Mouse (Mus musculus): ENCODE measurements around the gene Tbcc. TPM values are rescaled to one million over a fixed set of nuclear protein-coding genes. Genes with fewer than 3 reads are reported as not detected.
"Not testable (repeated sequence)": the region's sequence is repeated elsewhere in the genome, so short reads cannot be mapped to it uniquely, and the experiment has no call there.

The Tbcc gene
- 10 to 100 TPM; 27.3 to 36.3 TPM for total RNA-seq (2021)
- long read RNA-seq, experiment 1, transcript Tbcc-201 (1 exons, 1,164 nt) = major isoform, 74 of 75 reads
- long read RNA-seq, experiment 1, partial matches to known transcripts = 0 of 75 reads
- long read RNA-seq, experiment 1, other reads (novel, unspliced or antisense) = 1 of 75 reads
- long read RNA-seq, experiment 2, transcript Tbcc-201 (1 exons, 1,164 nt) = major isoform, 71 of 71 reads
- long read RNA-seq, experiment 2, partial matches to known transcripts = 0 of 71 reads
- long read RNA-seq, experiment 2, other reads (novel, unspliced or antisense) = 0 of 71 reads

DNA sequence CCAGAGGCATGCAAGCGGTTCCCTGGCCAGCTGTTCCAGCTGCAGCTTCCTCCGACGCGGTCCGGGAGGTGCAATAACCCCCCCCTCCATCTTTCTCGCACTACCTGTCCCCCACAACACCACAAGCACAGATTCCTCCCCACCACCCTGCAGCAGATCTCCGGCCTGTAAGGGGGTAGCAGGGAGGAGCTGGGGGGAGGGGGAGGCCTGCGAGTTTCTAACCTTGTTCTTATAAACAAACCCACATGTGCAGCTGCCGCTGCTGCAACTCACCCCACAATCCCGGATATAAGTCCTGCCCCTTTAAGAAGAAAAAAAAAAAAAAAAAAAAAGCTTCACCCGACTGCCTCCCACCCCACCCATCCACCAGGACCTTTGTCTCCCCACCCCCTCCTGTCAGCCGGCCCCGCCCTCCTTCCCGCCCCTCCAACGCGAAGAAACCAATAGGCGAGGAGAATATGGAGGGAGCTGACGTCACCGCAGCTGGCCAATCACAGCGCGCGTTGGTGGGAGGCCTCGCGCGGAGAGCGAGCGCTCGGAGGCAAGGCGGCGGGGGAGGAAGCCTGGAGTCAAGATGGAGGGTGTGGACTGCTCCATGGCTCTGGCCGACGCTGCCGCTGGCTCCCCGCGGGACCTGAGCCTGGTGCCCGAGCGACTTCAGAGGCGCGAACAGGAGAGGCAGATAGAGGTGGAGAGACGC is at the start of gene Tbcc:
TSS of gene Tbcc (plus strand) at position 569 of the 700 bp plus-strand sequence.
- TF ChIP-seq CTCF (conservative IDR thresholded peaks at IDR 0.05) = no peak
- Histone ChIP-seq H3K27ac (peak within 1 kb of the TSS; percentile 99), H3K4me3 (peak within 1 kb of the TSS; percentile 66)
- peak; percentile 97 for DNase-seq (ENCODE audit: low spot score in 2 of 2)

GRCm38 (mm10) chr17:46843022-46843421 is 47.5 kb upstream of the Tbcc start:
- DNase-seq (ENCODE audit: low spot score in 2 of 2) = no peak
- H3K27ac ChIP-seq = no peak overlapping the region
- no peak for TF ChIP-seq CTCF (conservative IDR thresholded peaks at IDR 0.05)
- H3K4me3 ChIP-seq = no peak overlapping the region

GRCm38 (mm10) chr17:46843716-46844115 is 46.8 kb upstream of the Tbcc start:
- H3K27ac ChIP-seq = no peak overlapping the region
- no peak for DNase-seq (ENCODE audit: low spot score in 2 of 2)
- TF ChIP-seq CTCF (conservative IDR thresholded peaks at IDR 0.05) = no peak
- H3K4me3 ChIP-seq = no peak overlapping the region

GRCm38 (mm10) chr17:46844811-46845210 is 45.7 kb upstream of the Tbcc start:
- Histone ChIP-seq H3K27ac (no peak overlapping the region), H3K4me3 (no peak overlapping the region)
- no peak for DNase-seq (ENCODE audit: low spot score in 2 of 2)
- no peak for TF ChIP-seq CTCF (conservative IDR thresholded peaks at IDR 0.05)

DNA sequence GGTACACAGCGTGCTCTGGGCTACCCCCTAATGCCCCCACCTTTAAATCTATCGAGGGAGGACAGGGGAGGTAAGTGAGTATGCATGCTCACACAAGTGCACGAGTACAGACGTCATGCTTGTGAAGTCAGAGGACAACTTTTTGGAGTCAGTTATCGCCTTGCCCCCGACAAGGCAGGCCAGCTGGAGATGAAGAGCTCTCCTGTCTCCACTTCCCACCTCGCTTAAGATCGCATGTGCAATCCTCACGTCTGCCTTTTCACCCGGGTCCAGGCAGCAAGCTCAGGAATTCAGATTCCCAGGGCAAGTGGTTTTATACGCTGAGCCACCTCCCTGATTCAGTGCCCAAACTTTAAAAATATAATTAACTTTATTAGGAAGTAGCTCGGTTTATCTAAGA is 45.2 kb upstream of the Tbcc start:
- DNase-seq (ENCODE audit: low spot score in 2 of 2) = no peak
- no peak for TF ChIP-seq CTCF (conservative IDR thresholded peaks at IDR 0.05)
- no peak overlapping the region for H3K4me3 ChIP-seq
- H3K27ac ChIP-seq = no peak overlapping the region

- H3K27ac ChIP-seq; DNase-seq (ENCODE audit: low spot score in 2 of 2); H3K4me3 ChIP-seq: not testable (repeated sequence)
Measured at GRCm38 (mm10) chr17:46846573-46846972, 43.9 kb upstream of the Tbcc start.

DNA sequence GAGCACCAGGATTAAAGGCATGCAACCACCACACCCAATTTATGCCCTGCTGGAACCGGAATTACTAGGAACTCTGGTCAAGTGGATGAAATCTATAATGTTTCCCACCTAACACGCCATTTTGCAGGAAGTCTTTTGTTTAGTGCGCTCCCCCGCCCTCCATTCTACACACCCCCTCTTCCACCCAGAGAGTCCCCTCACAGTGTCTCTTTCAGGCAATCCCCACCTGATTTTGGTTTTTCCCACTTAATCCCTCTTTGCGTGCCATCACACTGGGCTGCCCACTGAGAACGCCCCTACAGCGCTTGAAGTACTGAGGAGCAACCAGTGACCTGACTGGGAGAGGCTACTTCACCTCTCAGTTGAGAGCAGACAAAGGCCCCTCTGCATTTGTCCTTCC is 43.3 kb upstream of the Tbcc start:
- DNase-seq (ENCODE audit: low spot score in 2 of 2) = no peak
- H3K27ac ChIP-seq = no peak overlapping the region
- TF ChIP-seq CTCF (conservative IDR thresholded peaks at IDR 0.05) = no peak
- no peak overlapping the region for H3K4me3 ChIP-seq

- Histone ChIP-seq H3K27ac (peak overlapping the region; percentile 55; the same call in 1 of the 2 replicates), H3K4me3 (no peak overlapping the region)
Measured at GRCm38 (mm10) chr17:46852725-46853124, 37.8 kb upstream of the Tbcc start.

GRCm38 (mm10) chr17:46853281-46853680 is 37.2 kb upstream of the Tbcc start:
- Histone ChIP-seq H3K4me3 (no peak overlapping the region), H3K27ac (peak overlapping the region; percentile 55; the same call in 1 of the 2 replicates)
- peak; percentile 51 to 60 for DNase-seq (ENCODE audit: low spot score in 2 of 2)
- TF ChIP-seq CTCF (conservative IDR thresholded peaks at IDR 0.05) = no peak

More at GRCm38 (mm10) chr17:46852725-46853124, 37.8 kb upstream of the Tbcc start:
- TF ChIP-seq CTCF (conservative IDR thresholded peaks at IDR 0.05) = no peak
- DNase-seq (ENCODE audit: low spot score in 2 of 2) = no peak

- DNase-seq (ENCODE audit: low spot score in 2 of 2) = no peak
- Histone ChIP-seq H3K27ac (peak overlapping the region; percentile 100; the same call in 1 of the 2 replicates), H3K4me3 (peak overlapping the region; percentile 71; the same call in 1 of the 2 replicates)
- TF ChIP-seq CTCF (conservative IDR thresholded peaks at IDR 0.05) = no peak
Measured at GRCm38 (mm10) chr17:46854096-46854495, 36.4 kb upstream of the Tbcc start.

DNA sequence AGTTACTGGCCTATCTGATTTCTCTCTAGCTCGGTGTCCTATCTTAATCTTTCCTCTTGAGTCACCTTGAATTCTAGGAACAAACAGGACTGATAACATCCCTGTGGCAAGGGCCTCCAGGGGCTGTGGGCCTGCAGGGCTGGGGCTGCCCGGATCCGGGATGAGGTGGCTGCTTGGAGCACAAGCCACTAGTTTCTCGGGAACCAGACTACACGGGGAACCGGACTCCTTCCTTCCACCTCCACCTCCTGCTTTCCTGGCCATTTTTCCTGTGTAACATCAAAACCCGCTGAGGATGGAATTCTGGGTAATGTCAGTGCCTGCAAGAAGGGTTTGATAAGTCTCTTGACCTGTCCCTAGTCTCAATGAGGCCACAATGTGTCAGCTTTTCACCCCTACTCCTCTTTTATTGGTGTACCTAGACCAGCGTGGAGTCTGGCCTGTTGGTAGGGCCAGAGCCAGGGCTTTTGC is 35.8 kb upstream of the Tbcc start:
- TF ChIP-seq CTCF (conservative IDR thresholded peaks at IDR 0.05) = no peak
- peak overlapping the region; percentile 100 for H3K27ac ChIP-seq
- no peak for DNase-seq (ENCODE audit: low spot score in 2 of 2)
- H3K4me3 ChIP-seq = peak overlapping the region; percentile 71

- H3K27ac ChIP-seq = peak overlapping the region; percentile 100
- H3K4me3 ChIP-seq = peak overlapping the region; percentile 71
- no peak for TF ChIP-seq CTCF (conservative IDR thresholded peaks at IDR 0.05)
- no peak for DNase-seq (ENCODE audit: low spot score in 2 of 2)
Measured at GRCm38 (mm10) chr17:46855328-46856106, 35.0 kb upstream of the Tbcc start.

- Histone ChIP-seq H3K4me3 (peak overlapping the region; percentile 71), H3K27ac (peak overlapping the region; percentile 100)
- no peak for DNase-seq (ENCODE audit: low spot score in 2 of 2)
- TF ChIP-seq CTCF (conservative IDR thresholded peaks at IDR 0.05) = no peak
Measured at GRCm38 (mm10) chr17:46856107-46856388, 34.4 kb upstream of the Tbcc start.
